Mouse (Mus musculus): Measurements from ENCODE around the gene Ptpre.

DNA sequence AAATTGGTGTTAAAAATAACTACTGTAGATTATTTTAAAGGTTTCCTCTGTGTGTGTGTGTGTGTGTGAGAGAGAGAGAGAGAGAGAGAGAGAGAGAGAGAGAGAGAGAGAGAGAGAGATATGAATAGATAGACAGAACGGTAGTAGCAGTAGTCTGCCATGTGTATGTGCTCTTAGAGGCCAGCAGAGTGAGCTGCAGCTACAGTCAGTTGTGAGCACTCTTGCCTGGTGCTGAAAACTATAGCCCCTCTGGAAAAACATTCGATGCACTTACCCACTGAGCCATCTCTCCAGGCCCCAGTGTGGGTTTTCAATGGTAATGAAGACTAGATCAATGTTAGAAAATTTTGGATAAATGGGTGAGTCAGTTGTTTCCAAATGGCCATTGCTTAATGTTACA is 37.9 kb upstream of the Ptpre start:
- TF ChIP-seq POLR2A (IDR thresholded peaks at IDR 0.05; ENCODE audit: extremely low read depth, insufficient read depth, low read length) = no peak
- no peak for TF ChIP-seq CTCF (IDR thresholded peaks at IDR 0.05; ENCODE audit: low read depth, low read length)

Data from liver, adult 2 months (tissue).